Mouse (Mus musculus) limb, embryonic 14.5 days (tissue): ENCODE results near the gene Crygn. TPM values are rescaled to one million over a fixed set of nuclear protein-coding genes. Genes with fewer than 3 reads are reported as not detected.

Experiments used
- ATAC-seq: fragments of 200-750 bp; cut with Nextera tagmentation; 2 replicates; pipeline ENCODE4 v1.8.0; 2017; ENCODE audit warnings: low read depth, moderate number of reproducible peaks, moderate TSS enrichment; ENCODE audit not compliant: low FRiP score
- DNase-seq: peaks from one replicate; pipeline ENCODE4 v3.0.0-alpha.2; 2015; ENCODE audit warnings: low spot score
- H3K27ac ChIP-seq: fragments of 300-500 bp; sonication (generic); replicated peaks from 2 replicates; pipeline ENCODE4 v1.5.1; 2014; ENCODE audit warnings: low read depth, mild to moderate bottlenecking, low read length, moderate library complexity, mixed read lengths
- H3K27me3 ChIP-seq: fragments of 300-500 bp; sonication (generic); 2 replicates; pipeline ENCODE4 v1.6.1; 2014; ENCODE audit warnings: low read length, mixed read lengths; ENCODE audit not compliant: control insufficient read depth, insufficient read depth
- H3K36me3 ChIP-seq: fragments of 300-500 bp; sonication (generic); 2 replicates; pipeline ENCODE4 v1.6.1; 2014; ENCODE audit warnings: mild to moderate bottlenecking, low read length, moderate library complexity, mixed read lengths; ENCODE audit not compliant: control insufficient read depth, insufficient read depth
- H3K4me1 ChIP-seq: fragments of 300-500 bp; sonication (generic); 2 replicates; pipeline ENCODE4 v1.6.1; 2014; ENCODE audit warnings: antibody characterized with exemption, low read length, mixed read lengths; ENCODE audit not compliant: control insufficient read depth, insufficient read depth
- H3K4me2 ChIP-seq: fragments of 300-500 bp; sonication (generic); replicated peaks from 2 replicates; pipeline ENCODE4 v1.6.1; 2014; ENCODE audit warnings: low read depth, mild to moderate bottlenecking, low read length, moderate library complexity; ENCODE audit not compliant: severe bottlenecking
- H3K4me3 ChIP-seq: fragments of 300-500 bp; sonication (generic); replicated peaks from 2 replicates; pipeline ENCODE4 v1.5.1; 2014; ENCODE audit warnings: low read length
- H3K9ac ChIP-seq: fragments of 300-500 bp; sonication (generic); 2 replicates; pipeline ENCODE4 v1.6.1; 2014; ENCODE audit warnings: mild to moderate bottlenecking, low read depth, low read length, moderate library complexity; ENCODE audit not compliant: severe bottlenecking
- H3K9me3 ChIP-seq: fragments of 300-500 bp; sonication (generic); 2 replicates; pipeline ENCODE4 v1.6.1; 2016; ENCODE audit warnings: low read length; ENCODE audit not compliant: control insufficient read depth
- POLR2A ChIP-seq: fragments of 200-500 bp; IDR thresholded peaks from 2 replicates; pipeline ENCODE4 v1.8.0; 2012; ENCODE audit warnings: inconsistent platforms, mild to moderate bottlenecking, moderate library complexity, borderline replicate concordance; ENCODE audit not compliant: insufficient read depth, insufficient read length; ENCODE audit errors: extremely low read depth
- WGBS: fragments of 180-500 bp; shearing (Covaris S2); extraction: QIAGEN DNeasy Blood & Tissue Kit; methylation state at CpG from one replicate; pipeline ENCODE4 v1.1.7; 2014; 5-methylcytosine and 5-hydroxymethylcytosine counted together
- polyA plus RNA-seq, 2 experiments: library from polyadenylated mRNA; depleted of rRNA in 1 of 2; stranded (reverse) in 1 of 2; unstranded in 1 of 2; fragments of >200 nt; fragmentation: Nextera tagmentation in 1 of 2; extraction: Ambion mirVana in 1 of 2; gene quantifications; 2 replicates each; pipeline versions ENCODE4 v1.2.1 to v1.2.3; 2012 to 2014

The Crygn gene
- polyA plus RNA-seq, 2 experiments: 0.09 to 2.3 TPM

DNA sequence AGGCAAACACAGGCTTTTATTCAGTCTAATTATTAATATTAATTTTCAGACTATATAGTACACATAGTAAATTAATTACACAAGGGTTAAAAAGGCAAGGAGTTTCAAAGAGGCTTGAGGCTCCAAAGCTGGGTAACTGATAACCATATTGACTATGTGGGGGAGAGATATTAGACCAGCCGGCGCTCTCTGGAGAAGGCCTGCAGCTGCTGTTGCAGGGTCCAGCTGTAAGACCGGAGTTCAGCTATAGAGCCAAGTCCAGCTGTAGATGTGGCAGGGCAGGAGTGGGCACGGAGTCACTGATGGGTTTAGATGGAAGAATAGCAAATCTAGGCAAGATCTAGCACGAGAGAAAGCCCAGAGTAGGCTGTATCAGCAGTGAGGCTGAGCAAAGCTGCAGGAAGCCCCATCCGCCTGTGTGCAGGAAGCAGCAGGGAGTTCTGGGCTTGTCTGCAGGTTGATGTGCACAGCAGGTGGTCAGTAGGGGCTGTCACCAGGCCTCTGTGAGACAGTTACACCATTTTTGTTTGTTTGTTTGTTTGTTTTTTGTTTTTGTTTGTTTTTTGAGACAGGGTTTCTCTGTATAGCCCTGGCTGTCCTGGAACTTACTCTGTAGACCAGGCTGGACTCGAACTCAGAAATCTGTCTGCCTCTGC is 23.9 kb downstream of the Crygn start:
- WGBS: 60% methylated on average over 7 of the region's 7 CpGs
- no peak for TF ChIP-seq POLR2A
- H3K4me3 ChIP-seq: no peak overlapping the region
- H3K27me3 ChIP-seq: no peaks in the 10 kb centered on the region
- ATAC-seq (no peak), DNase-seq (no peak)
- no peak overlapping the region for H3K27ac ChIP-seq
- no peak overlapping the region for H3K4me2 ChIP-seq
- peaks cover 26% of the 10 kb centered on the region for H3K4me1 ChIP-seq
- no peaks in the 10 kb centered on the region for H3K9me3 ChIP-seq
- no peaks in the 10 kb centered on the region for H3K36me3 ChIP-seq
- H3K9ac ChIP-seq: no peak overlapping the region

DNA sequence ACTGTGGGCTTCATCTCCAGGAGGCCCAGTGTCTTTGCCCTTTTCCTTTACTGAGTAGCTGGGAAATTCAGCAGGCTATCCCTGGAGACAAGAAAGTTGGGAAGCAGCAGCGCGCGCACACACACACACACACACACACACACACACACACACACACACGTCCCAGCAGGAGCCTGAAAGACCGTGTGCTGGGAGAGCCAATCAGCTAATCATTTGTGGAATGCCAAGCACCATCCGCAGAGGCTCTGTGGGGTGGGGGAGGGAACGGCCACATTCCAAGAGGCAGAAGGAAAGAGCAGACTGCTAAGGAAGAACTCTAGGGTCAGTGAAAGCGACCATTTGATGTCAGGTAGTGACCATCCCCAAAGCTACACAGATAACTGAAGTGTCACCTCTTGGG is 24.7 kb downstream of the Crygn start:
- Histone ChIP-seq H3K4me2 (no peak overlapping the region), H3K4me1 (peaks cover 26% of the 10 kb centered on the region), H3K27me3 (no peaks in the 10 kb centered on the region), H3K36me3 (no peaks in the 10 kb centered on the region), H3K27ac (peak overlapping the region; percentile 19; the same call in 1 of the 2 replicates), H3K9me3 (no peaks in the 10 kb centered on the region), H3K9ac (no peak overlapping the region), H3K4me3 (no peak overlapping the region)
- ATAC-seq (peak; percentile 61; the same call in 1 of the 2 replicates), DNase-seq (no peak)
- no peak for TF ChIP-seq POLR2A
- WGBS: 2% methylated on average over 8 of the region's 8 CpGs

DNA sequence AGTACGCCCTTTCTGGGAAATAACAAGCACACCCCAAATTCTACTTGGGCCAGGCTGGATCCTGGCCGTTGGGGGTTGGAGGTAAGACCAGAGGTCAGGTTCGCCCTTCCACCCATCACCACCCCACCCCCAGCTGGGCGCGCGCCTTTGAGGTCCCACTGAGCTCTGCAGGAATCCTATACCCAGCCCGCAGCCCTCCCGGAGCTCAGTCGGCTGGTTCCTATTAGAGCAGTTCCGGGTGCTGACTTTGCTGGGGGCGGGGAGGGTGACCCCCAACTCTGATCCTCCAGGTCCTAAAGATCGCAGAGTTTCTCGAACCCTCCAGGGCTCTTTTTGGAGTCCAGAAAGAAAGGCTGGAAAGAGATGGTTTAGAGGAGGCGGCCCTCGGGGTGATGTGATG is 26.8 kb downstream of the Crygn start:
- H3K4me3 ChIP-seq: peak overlapping the region; percentile 73
- peaks cover 26% of the 10 kb centered on the region for H3K4me1 ChIP-seq
- H3K27ac ChIP-seq: peak overlapping the region; percentile 65; the same call in 1 of the 2 replicates
- H3K9me3 ChIP-seq: no peaks in the 10 kb centered on the region
- peak; percentile 34; the same call in 1 of the 2 replicates for ATAC-seq
- no peak for TF ChIP-seq POLR2A
- H3K36me3 ChIP-seq: no peaks in the 10 kb centered on the region
- DNase-seq: no peak
- peak overlapping the region; percentile 82 for H3K9ac ChIP-seq
- 3% methylated on average over 15 of the region's 15 CpGs for whole genome bisulfite sequencing
- H3K27me3 ChIP-seq: no peaks in the 10 kb centered on the region
- H3K4me2 ChIP-seq: peak overlapping the region; percentile 91

DNA sequence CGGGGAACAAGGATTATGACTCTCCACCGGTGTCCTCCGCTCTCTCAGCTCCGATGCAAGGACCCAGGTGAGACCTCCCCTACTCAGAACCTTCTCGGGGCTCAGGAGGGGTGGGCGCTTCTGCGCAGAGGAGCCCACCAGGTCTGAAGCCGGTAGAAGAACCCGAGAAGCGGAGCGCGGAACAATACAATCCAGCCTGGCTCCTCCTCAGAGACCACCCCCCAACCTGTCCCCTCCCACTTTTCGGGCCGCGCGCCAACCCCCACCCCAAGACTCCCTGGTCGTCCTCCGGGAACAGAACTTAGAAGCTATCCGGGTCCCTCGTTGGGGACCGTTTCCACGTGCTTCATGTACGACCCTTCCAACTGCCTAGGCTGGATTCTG is 27.3 kb downstream of the Crygn start, which contains the start of gene Wdr86:
TSS of gene Wdr86 (minus strand) at position 240 of the 384 bp plus-strand sequence.
- H3K9me3 ChIP-seq: no peaks in the 10 kb centered on the region
- H3K27ac ChIP-seq: peak within 1 kb of the TSS; percentile 65
- no peak for TF ChIP-seq POLR2A
- peak within 1 kb of the TSS; percentile 73 for H3K4me3 ChIP-seq
- WGBS: under 1% methylated on average over 22 of the region's 23 CpGs
- no peaks in the 10 kb centered on the region for H3K27me3 ChIP-seq
- H3K36me3 ChIP-seq: no peaks in the 10 kb centered on the region
- H3K4me1 ChIP-seq: peaks cover 28% of the 10 kb centered on the region
- H3K9ac ChIP-seq: peak within 1 kb of the TSS; percentile 82
- H3K4me2 ChIP-seq: peak within 1 kb of the TSS; percentile 91
- peak; percentile 62 for DNase-seq
- ATAC-seq: peak; percentile 70

DNA sequence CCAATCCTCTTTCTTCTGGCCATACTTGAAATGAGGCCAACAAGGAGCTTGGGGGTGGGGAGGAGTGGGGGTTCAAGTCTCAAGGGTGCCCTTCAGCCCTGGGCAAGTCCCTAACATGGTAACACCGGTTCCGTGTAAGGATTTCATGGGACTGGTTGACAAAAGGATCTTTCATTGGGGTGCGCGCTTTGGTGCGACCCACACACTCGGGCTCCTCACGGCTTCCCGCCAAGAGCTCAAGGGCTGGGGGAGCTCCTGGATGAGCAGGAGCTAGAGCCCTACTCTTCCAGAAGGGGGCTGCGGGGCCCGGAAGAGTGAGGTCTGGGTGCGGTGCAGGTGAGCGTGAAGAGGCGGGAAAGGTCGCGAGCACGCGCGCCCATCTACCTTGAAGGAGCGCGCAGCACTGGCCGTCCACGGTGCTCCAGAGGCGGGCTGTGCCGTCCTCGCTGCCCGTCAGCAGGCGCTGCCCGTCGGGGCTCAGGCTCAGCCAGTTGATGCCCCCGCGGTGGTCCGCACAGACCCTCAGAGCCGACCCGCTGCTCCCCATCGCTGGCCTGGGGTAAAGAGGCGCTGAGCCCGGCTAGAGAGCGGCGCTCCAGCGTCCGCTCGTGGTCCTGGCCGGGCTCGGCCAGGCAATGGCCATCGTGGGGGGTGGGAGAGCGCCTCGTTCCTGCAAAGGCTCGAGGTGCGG is 27.9 kb downstream of the Crygn start:
- ATAC-seq (peak; percentile 2; the same call in 1 of the 2 replicates), DNase-seq (no peak)
- WGBS: 4% methylated on average over 39 of the region's 49 CpGs
- Histone ChIP-seq H3K27me3 (no peaks in the 10 kb centered on the region), H3K4me3 (peak overlapping the region; percentile 73), H3K27ac (peak overlapping the region; percentile 50), H3K9me3 (no peaks in the 10 kb centered on the region), H3K4me2 (peak overlapping the region; percentile 91), H3K36me3 (no peaks in the 10 kb centered on the region), H3K9ac (peak overlapping the region; percentile 82), H3K4me1 (peaks cover 30% of the 10 kb centered on the region)
- TF ChIP-seq POLR2A: no peak
